In the genomic region with DNA sequence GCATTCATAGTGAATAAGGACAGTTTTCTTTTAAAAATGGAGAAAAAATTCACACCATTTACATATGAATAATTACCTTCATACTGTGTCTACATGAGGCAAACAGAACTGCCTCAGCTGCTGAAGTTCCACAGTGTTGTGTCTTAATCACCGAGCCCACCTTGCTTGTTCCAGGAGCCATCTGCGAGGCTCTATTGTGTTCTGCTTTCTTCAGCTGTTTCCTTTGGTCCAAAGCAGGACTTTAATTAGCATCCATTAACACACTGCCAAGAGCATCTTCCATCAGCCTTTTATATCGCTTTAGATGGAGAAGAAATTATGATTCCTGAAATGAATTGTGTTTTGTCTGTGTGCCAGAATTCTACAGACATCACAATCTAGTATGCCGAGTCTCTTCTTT, we compare ENCODE assay signal across 15 mouse cellular contexts.
DNase-seq lines count a peak whose midpoint lies in the region; ATAC-seq and TF ChIP-seq lines count a peak whose summit lies in the region.
"Had no signal": no experiment of that assay in that cellular context is flagged by ENCODE, and none has a peak within 500 bp of the region (broad histone marks: within the 10 kb centered on the region; RNA-seq: fewer than 3 reads in every experiment).

No protein-coding gene starts in this region.

- H3K36me3 ChIP-seq in forebrain, postnatal 0 days (ENCODE audit: insufficient read depth) = no peaks in the 10 kb centered on the region
- no peaks in the 10 kb centered on the region for H3K36me3 ChIP-seq in heart, embryonic 10.5 days
- H3K36me3 ChIP-seq: kidney, embryonic 15.5 days; limb, embryonic 10.5 days; liver, embryonic 15.5 days had no signal

- H3K4me1 ChIP-seq in forebrain, postnatal 0 days (ENCODE audit: insufficient read depth) = no peaks in the 10 kb centered on the region
- H3K4me1 ChIP-seq in heart, embryonic 10.5 days = no peaks in the 10 kb centered on the region
- H3K4me1 ChIP-seq: kidney, embryonic 15.5 days; limb, embryonic 10.5 days; liver, embryonic 15.5 days had no signal

- no peaks in the 10 kb centered on the region for H3K27me3 ChIP-seq in forebrain, postnatal 0 days (ENCODE audit: insufficient read depth, low read length)
- H3K27me3 ChIP-seq in heart, embryonic 10.5 days (ENCODE audit: insufficient read depth, poor library complexity, severe bottlenecking) = no peaks in the 10 kb centered on the region
- H3K27me3 ChIP-seq: kidney, embryonic 15.5 days; liver, embryonic 15.5 days had no signal

- ATAC-seq in forebrain, postnatal 0 days = peak; percentile 81

- no peaks in the 10 kb centered on the region for H3K9me3 ChIP-seq in forebrain, postnatal 0 days (ENCODE audit: low read length)
- no peaks in the 10 kb centered on the region for H3K9me3 ChIP-seq in heart, embryonic 10.5 days
- H3K9me3 ChIP-seq: kidney, embryonic 15.5 days; limb, embryonic 10.5 days; liver, embryonic 15.5 days had no signal

- TF ChIP-seq CTCF in forebrain, postnatal 0 days (IDR thresholded peaks at IDR 0.05; ENCODE audit: low read depth) = no peak
- TF ChIP-seq CTCF in left cerebral cortex, adult 2 months (IDR thresholded peaks at IDR 0.05) = no peak

- intact Hi-C loops in left cerebral cortex, adult 2 months (cut with DNase I) = loop anchor here (5.0 kb wide), 3 partner anchors 987 to 1497 kb away; no protein-coding TSS in a partner anchor

- peak; percentile 13 to 30 for DNase-seq in frontal cortex, adult 2 months (ENCODE audit: extremely low spot score in 1 of 2, low spot score in 1 of 2)
- DNase-seq in frontal cortex, postnatal 14 days (ENCODE audit: low spot score in 2 of 2) = no peak
- DNase-seq in brain, adult 2 months (ENCODE audit: low read depth, low spot score) = peak; percentile 71
- DNase-seq in forebrain, postnatal 0 days = peak; percentile 82
- DNase-seq in left cerebral cortex, adult 2 months (ENCODE audit: extremely low spot score in 1 of 2, low spot score in 2 of 2) = no peak
- DNase-seq in lung, adult 18-20 months = no peak
- DNase-seq in heart, adult 11 months = no peak
- DNase-seq in heart, embryonic 10.5 days (ENCODE audit: low spot score) = no peak
- DNase-seq: heart, postnatal 4 days; thymus, postnatal 36 days had no signal

- H3K4me2 ChIP-seq in forebrain, postnatal 0 days (ENCODE audit: low read depth) = no peak overlapping the region
- H3K4me2 ChIP-seq: kidney, embryonic 15.5 days; liver, embryonic 15.5 days had no signal

- no peak overlapping the region for H3K27ac ChIP-seq in forebrain, postnatal 0 days (ENCODE audit: low read depth, low read length)
- peak overlapping the region; percentile 20; the same call in 1 of the 2 replicates for H3K27ac ChIP-seq in left cerebral cortex, adult 2 months
- H3K27ac ChIP-seq in heart, embryonic 10.5 days = no peak overlapping the region
- H3K27ac ChIP-seq: kidney, embryonic 15.5 days; limb, embryonic 10.5 days; liver, embryonic 15.5 days; macrophage had no signal

- 19% methylated on average over 4 of the region's 4 CpGs for WGBS in forebrain, postnatal 0 days
- WGBS in heart, embryonic 10.5 days = 82% methylated on average over 4 of the region's 4 CpGs

- no peak overlapping the region for H3K9ac ChIP-seq in forebrain, postnatal 0 days
- H3K9ac ChIP-seq: kidney, embryonic 15.5 days; liver, embryonic 15.5 days had no signal

- H3K4me3 ChIP-seq in forebrain, postnatal 0 days (ENCODE audit: low read depth, low read length) = no peak overlapping the region
- no peak overlapping the region for H3K4me3 ChIP-seq in left cerebral cortex, adult 2 months
- no peak overlapping the region for H3K4me3 ChIP-seq in heart, embryonic 10.5 days
- H3K4me3 ChIP-seq: kidney, embryonic 15.5 days; limb, embryonic 10.5 days; liver, embryonic 15.5 days; myocyte had no signal

Comparison
In these comparisons a context has a peak if more than half of its experiments do, and no peak if none do; other contexts are left out.
1. DNase-seq: peak in frontal cortex, adult 2 months (2 of 2), brain, adult 2 months (single experiment) and forebrain, postnatal 0 days (single experiment); none in frontal cortex, postnatal 14 days (0 of 2), left cerebral cortex, adult 2 months (0 of 2), lung, adult 18-20 months (0 of 2), heart, adult 11 months (single experiment) and heart, embryonic 10.5 days (single experiment).